9 mouse cellular contexts compared by ENCODE assay signal in genomic region chr12:112658619-112659018, GRCm38 (mm10). TPM values are rescaled to one million over a fixed set of nuclear protein-coding genes. Genes with fewer than 3 reads are reported as not detected.
DNase-seq lines count a peak whose midpoint lies in the region; ATAC-seq lines count a peak whose summit lies in the region.
"Had no signal": no experiment of that assay in that cellular context is flagged by ENCODE, and none has a peak within 500 bp of the region (broad histone marks: within the 10 kb centered on the region; RNA-seq: fewer than 3 reads in every experiment).

No protein-coding gene starts in this region.

- H3K36me3 ChIP-seq in heart, embryonic 16.5 days (ENCODE audit: control insufficient read depth, insufficient read depth) = peaks cover 64% of the 10 kb centered on the region

- H3K27me3 ChIP-seq in heart, embryonic 16.5 days (ENCODE audit: control insufficient read depth, insufficient read depth, low read length) = no peaks in the 10 kb centered on the region

- peak overlapping the region; percentile 29; the same call in 1 of the 2 replicates for H3K27ac ChIP-seq in heart, embryonic 16.5 days (ENCODE audit: low read length)
- H3K27ac ChIP-seq: liver, embryonic 14.5 days had no signal

- 73% methylated on average over 7 of the region's 7 CpGs for WGBS in heart, embryonic 16.5 days

- H3K9me3 ChIP-seq in heart, embryonic 16.5 days (replicated peaks; ENCODE audit: control insufficient read depth, low read length) = no peaks in the 10 kb centered on the region

- peaks cover 54% of the 10 kb centered on the region for H3K4me1 ChIP-seq in heart, embryonic 16.5 days (ENCODE audit: control insufficient read depth, insufficient read depth, low read length)

- no peak for DNase-seq in heart, adult 8-10 months (ENCODE audit: low spot score)
- DNase-seq in lung, postnatal 10 days = peak; percentile 55
- no peak for DNase-seq in lung, adult 18-20 months
- DNase-seq in brain, adult 2 months (ENCODE audit: low read depth, low spot score) = peak; percentile 83
- DNase-seq in cerebellum, postnatal 25 days = peak; percentile 77 to 88
- DNase-seq in urinary bladder, postnatal 25 days (ENCODE audit: low spot score) = no peak
- DNase-seq: midbrain, embryonic 14.5 days had no signal

- no peak for ATAC-seq in heart, embryonic 16.5 days (replicated peaks; ENCODE audit: extremely low read depth, insufficient read depth, low FRiP score)

- no peak overlapping the region for H3K4me2 ChIP-seq in heart, embryonic 16.5 days (ENCODE audit: low read depth, low read length)

- no peak overlapping the region for H3K9ac ChIP-seq in heart, embryonic 16.5 days (ENCODE audit: low read length)
- H3K9ac ChIP-seq: liver, embryonic 14.5 days had no signal

- H3K4me3 ChIP-seq in heart, embryonic 16.5 days (ENCODE audit: low read length) = no peak overlapping the region

RNA-seq across cellular contexts. Expression of gene Siva1, which starts 14.1 kb away (rescaled TPM):
- 117 and 139 TPM in 2 replicates for polyA plus RNA-seq in heart, embryonic 16.5 days (2015; fragmentation: Nextera tagmentation; extraction: Ambion mirVana)
- total RNA-seq in heart, adult 8-10 months (2022) = 10 to 100 TPM; 28.3 to 35.2 (median 30.0) TPM

RNA-seq across cellular contexts. Expression of gene Akt1, which starts 16.1 kb away (rescaled TPM):
- 51.4 and 56.7 TPM in 2 replicates for polyA plus RNA-seq in heart, embryonic 16.5 days (2015; fragmentation: Nextera tagmentation; extraction: Ambion mirVana)
- total RNA-seq in heart, adult 8-10 months (2022) = 100 to 1,000 TPM; 161 to 195 (median 179) TPM

RNA-seq across cellular contexts. Expression of gene Zbtb42, which starts 20.0 kb away (rescaled TPM):
- 4.9 and 6.9 TPM in 2 replicates for polyA plus RNA-seq in heart, embryonic 16.5 days (2015; fragmentation: Nextera tagmentation; extraction: Ambion mirVana)
- total RNA-seq in heart, adult 8-10 months (2022) = 1 to 10 TPM; 4.0 to 5.5 (median 4.9) TPM

RNA-seq across cellular contexts. Expression of gene Adssl1, which starts 38.8 kb away (rescaled TPM):
- polyA plus RNA-seq in heart, embryonic 16.5 days (2015; fragmentation: Nextera tagmentation; extraction: Ambion mirVana) = 108 and 118 TPM in 2 replicates
- total RNA-seq in heart, adult 8-10 months (2022) = 100 to 1,000 TPM; 184 to 207 (median 193) TPM

Comparison
In these comparisons a context has a peak if more than half of its experiments do, and no peak if none do; other contexts are left out.
1. DNase-seq: peak in lung, postnatal 10 days (single experiment), brain, adult 2 months (single experiment) and cerebellum, postnatal 25 days (2 of 2); none in heart, adult 8-10 months (single experiment), lung, adult 18-20 months (0 of 2) and urinary bladder, postnatal 25 days (single experiment).